Mouse (Mus musculus): ENCODE results near the gene Nek11. TPM values are rescaled to one million over a fixed set of nuclear protein-coding genes. Genes with fewer than 3 reads are reported as not detected.
A peak's percentile ranks its signal among the peaks of the same experiment; 100 is the strongest.

Nek11 gene
- polyA plus RNA-seq, 1 experiment from 2014 or later = 3.1 TPM

DNA sequence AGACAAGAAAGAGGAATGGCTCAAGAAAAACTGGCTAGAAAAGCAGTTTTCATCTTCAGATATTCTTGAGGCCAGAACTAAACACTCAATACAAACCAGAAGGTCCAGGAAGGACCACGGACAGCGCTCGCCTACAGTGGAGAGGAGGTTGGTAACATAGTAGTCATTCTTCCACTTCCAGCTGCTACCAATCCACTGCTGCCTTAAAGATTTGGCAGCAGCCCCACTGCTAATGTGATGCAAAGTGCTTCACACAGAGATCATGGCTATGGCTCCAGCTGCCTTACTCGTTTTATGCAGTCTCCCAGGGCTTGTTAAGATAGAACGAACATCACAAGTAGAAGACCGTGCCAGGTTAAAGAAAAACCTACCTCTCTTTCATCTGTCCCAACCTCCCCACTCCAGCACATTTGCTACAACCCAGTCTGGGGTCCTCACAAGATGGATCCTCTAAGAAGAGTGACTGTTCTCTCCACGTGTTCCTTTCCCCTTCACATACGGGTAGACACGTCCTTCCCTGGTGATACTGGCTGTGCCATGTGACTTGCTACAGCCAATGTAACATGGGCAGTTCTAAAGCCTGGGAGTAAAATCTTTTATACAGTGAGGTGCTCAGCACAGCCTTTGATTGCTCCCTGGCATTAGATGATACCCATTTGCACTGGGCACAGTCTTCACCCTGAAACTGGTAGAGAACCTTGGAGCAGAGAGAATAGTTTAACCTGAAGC is 85.6 kb downstream of the Nek11 start:
- Histone ChIP-seq H3K4me3 (no peak overlapping the region), H3K4me2 (replicated peaks) (peak overlapping the region; percentile 20; the same call in 1 of the 2 replicates), H3K27ac (replicated peaks) (peak overlapping the region; percentile 52), H3K27me3 (no peaks in the 10 kb centered on the region), H3K9me3 (no peaks in the 10 kb centered on the region), H3K4me1 (peaks cover 30% of the 10 kb centered on the region), H3K36me3 (no peaks in the 10 kb centered on the region), H3K9ac (replicated peaks) (no peak overlapping the region)
- WGBS = 21% methylated on average over 9 of the region's 9 CpGs
- peak; percentile 81 for ATAC-seq (replicated peaks)

- no peaks in the 10 kb centered on the region for H3K36me3 ChIP-seq
- ATAC-seq (replicated peaks) = no peak
- WGBS = 65% methylated on average over 2 of the region's 2 CpGs
- no peak overlapping the region for H3K4me2 ChIP-seq (replicated peaks)
- no peak overlapping the region for H3K4me3 ChIP-seq
- H3K9ac ChIP-seq (replicated peaks) = no peak overlapping the region
- peaks cover 23% of the 10 kb centered on the region for H3K4me1 ChIP-seq
- H3K27me3 ChIP-seq = no peaks in the 10 kb centered on the region
- H3K27ac ChIP-seq (replicated peaks) = no peak overlapping the region
- no peaks in the 10 kb centered on the region for H3K9me3 ChIP-seq
Measured at GRCm38 (mm10) chr9:105306042-105306441, 89.3 kb downstream of the Nek11 start.

- no peaks in the 10 kb centered on the region for H3K27me3 ChIP-seq
- ATAC-seq (replicated peaks) = no peak
- H3K4me1 ChIP-seq = peaks cover 11% of the 10 kb centered on the region; the same call in 1 of the 2 replicates
- H3K9me3 ChIP-seq = no peaks in the 10 kb centered on the region
- 82% methylated on average over 3 of the region's 3 CpGs for WGBS
- H3K4me2 ChIP-seq (replicated peaks) = no peak overlapping the region
- no peaks in the 10 kb centered on the region for H3K36me3 ChIP-seq
- H3K4me3 ChIP-seq = no peak overlapping the region
- H3K27ac ChIP-seq (replicated peaks) = no peak overlapping the region
- H3K9ac ChIP-seq (replicated peaks) = no peak overlapping the region
Measured at GRCm38 (mm10) chr9:105302230-105302629, 93.1 kb downstream of the Nek11 start.

GRCm38 (mm10) chr9:105301396-105301795 is 93.9 kb downstream of the Nek11 start:
- Histone ChIP-seq H3K9me3 (no peaks in the 10 kb centered on the region), H3K27ac (replicated peaks) (no peak overlapping the region), H3K4me1 (peaks cover 8% of the 10 kb centered on the region; the same call in 1 of the 2 replicates), H3K4me2 (replicated peaks) (no peak overlapping the region), H3K36me3 (no peaks in the 10 kb centered on the region), H3K27me3 (no peaks in the 10 kb centered on the region), H3K4me3 (no peak overlapping the region), H3K9ac (replicated peaks) (no peak overlapping the region)
- no peak for ATAC-seq (replicated peaks)
- WGBS = 98% methylated on average over 1 of the region's 1 CpGs

- no peak overlapping the region for H3K9ac ChIP-seq (replicated peaks)
- H3K4me1 ChIP-seq = peaks cover 5% of the 10 kb centered on the region; the same call in 1 of the 2 replicates
- H3K4me3 ChIP-seq = no peak overlapping the region
- no peaks in the 10 kb centered on the region for H3K36me3 ChIP-seq
- H3K4me2 ChIP-seq (replicated peaks) = no peak overlapping the region
- H3K9me3 ChIP-seq = no peaks in the 10 kb centered on the region
- WGBS = 77% methylated on average over 2 of the region's 2 CpGs
- H3K27me3 ChIP-seq = no peaks in the 10 kb centered on the region
- no peak for ATAC-seq (replicated peaks)
- no peak overlapping the region for H3K27ac ChIP-seq (replicated peaks)
Measured at GRCm38 (mm10) chr9:105300738-105301325, 94.5 kb downstream of the Nek11 start.

- ATAC-seq (replicated peaks) = no peak
- 44% methylated on average over 7 of the region's 7 CpGs for WGBS
- Histone ChIP-seq H3K4me2 (replicated peaks) (no peak overlapping the region), H3K36me3 (no peaks in the 10 kb centered on the region), H3K27me3 (no peaks in the 10 kb centered on the region), H3K4me1 (peaks cover 2% of the 10 kb centered on the region; the same call in 1 of the 2 replicates), H3K9ac (replicated peaks) (no peak overlapping the region), H3K9me3 (no peaks in the 10 kb centered on the region), H3K4me3 (no peak overlapping the region), H3K27ac (replicated peaks) (no peak overlapping the region)
Measured at GRCm38 (mm10) chr9:105284670-105285069, 110.7 kb downstream of the Nek11 start.

DNA sequence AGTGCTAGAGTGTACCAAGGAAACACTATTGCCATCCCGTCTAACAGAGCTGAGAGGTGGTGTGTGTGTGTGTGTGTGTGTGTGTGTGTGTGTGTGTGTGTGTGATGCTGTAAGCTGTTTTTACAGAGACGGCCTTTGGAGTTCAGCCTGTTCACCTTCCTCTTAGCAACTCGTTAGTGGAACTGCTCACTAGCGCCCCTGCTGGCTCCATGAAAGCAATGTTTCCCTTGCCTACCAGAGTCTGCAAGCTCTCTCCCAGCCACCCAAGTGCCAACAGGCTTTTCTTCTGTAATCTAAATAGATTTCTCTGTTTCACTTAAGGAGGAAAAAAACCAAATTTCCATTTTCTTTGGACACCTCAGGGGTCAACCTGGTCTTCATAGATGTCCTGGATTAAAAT is 112.6 kb downstream of the Nek11 start:
- H3K27ac ChIP-seq (replicated peaks) = no peak overlapping the region
- no peak overlapping the region for H3K4me3 ChIP-seq
- no peaks in the 10 kb centered on the region; the same call in 1 of the 2 replicates for H3K4me1 ChIP-seq
- H3K9me3 ChIP-seq = no peaks in the 10 kb centered on the region
- no peaks in the 10 kb centered on the region for H3K27me3 ChIP-seq
- H3K36me3 ChIP-seq = no peaks in the 10 kb centered on the region
- WGBS = 11% methylated on average over 4 of the region's 4 CpGs
- H3K4me2 ChIP-seq (replicated peaks) = no peak overlapping the region
- H3K9ac ChIP-seq (replicated peaks) = no peak overlapping the region
- ATAC-seq (replicated peaks) = no peak

- peak overlapping the region; percentile 56 for H3K27ac ChIP-seq (replicated peaks)
- 0 out of 2 replicates have a peak, but pooled peaks have one; percentile 41 for ATAC-seq (replicated peaks)
Measured at GRCm38 (mm10) chr9:105274925-105275324, 120.4 kb downstream of the Nek11 start.

GRCm38 (mm10) chr9:105274286-105274685 is 121.0 kb downstream of the Nek11 start:
- H3K36me3 ChIP-seq = no peaks in the 10 kb centered on the region
- no peak for ATAC-seq (replicated peaks)
- H3K4me3 ChIP-seq = no peak overlapping the region
- peaks cover 19% of the 10 kb centered on the region for H3K4me1 ChIP-seq
- peak overlapping the region; percentile 56 for H3K27ac ChIP-seq (replicated peaks)
- H3K9ac ChIP-seq (replicated peaks) = no peak overlapping the region
- no peaks in the 10 kb centered on the region for H3K27me3 ChIP-seq
- H3K4me2 ChIP-seq (replicated peaks) = no peak overlapping the region
- WGBS = 41% methylated on average over 6 of the region's 6 CpGs
- no peaks in the 10 kb centered on the region for H3K9me3 ChIP-seq

More at GRCm38 (mm10) chr9:105274925-105275324, 120.4 kb downstream of the Nek11 start:
- no peak overlapping the region for H3K4me3 ChIP-seq
- H3K9ac ChIP-seq (replicated peaks) = no peak overlapping the region
- H3K27me3 ChIP-seq = no peaks in the 10 kb centered on the region
- peaks cover 19% of the 10 kb centered on the region for H3K4me1 ChIP-seq
- 42% methylated on average over 3 of the region's 3 CpGs for WGBS
- H3K9me3 ChIP-seq = no peaks in the 10 kb centered on the region
- no peaks in the 10 kb centered on the region for H3K36me3 ChIP-seq
- no peak overlapping the region for H3K4me2 ChIP-seq (replicated peaks)

DNA sequence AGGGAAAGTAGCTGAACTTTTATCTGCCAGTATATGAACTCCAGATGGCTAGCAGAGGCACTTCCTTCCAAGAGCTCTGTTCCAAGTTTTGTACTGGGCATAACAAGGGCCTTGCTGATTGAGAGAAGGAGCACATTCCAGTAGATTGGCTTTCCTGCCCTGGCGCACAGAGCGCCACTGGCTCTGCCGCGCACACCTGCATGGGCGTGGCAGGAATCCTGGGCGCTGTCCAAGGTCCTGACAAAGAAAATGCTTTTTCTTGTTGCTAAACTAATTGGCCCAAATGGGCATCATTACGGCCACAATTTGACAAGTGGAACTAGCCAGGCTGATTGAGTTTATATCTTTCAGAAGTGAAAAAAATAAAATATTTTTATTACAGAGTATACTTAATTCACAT is 123.1 kb downstream of the Nek11 start:
- Histone ChIP-seq H3K27me3 (no peaks in the 10 kb centered on the region), H3K36me3 (no peaks in the 10 kb centered on the region), H3K4me1 (peaks cover 19% of the 10 kb centered on the region), H3K9ac (replicated peaks) (no peak overlapping the region), H3K9me3 (no peaks in the 10 kb centered on the region), H3K4me2 (replicated peaks) (no peak overlapping the region), H3K27ac (replicated peaks) (no peak overlapping the region), H3K4me3 (no peak overlapping the region)
- 8% methylated on average over 7 of the region's 7 CpGs for WGBS
- ATAC-seq (replicated peaks) = no peak

- WGBS = 73% methylated on average over 2 of the region's 2 CpGs
- H3K4me1 ChIP-seq = 0 out of 2 replicates have a peak, but pooled peaks cover under 1% of the 10 kb centered on the region
- H3K9me3 ChIP-seq = no peaks in the 10 kb centered on the region
- no peak overlapping the region for H3K9ac ChIP-seq (replicated peaks)
- H3K27ac ChIP-seq (replicated peaks) = no peak overlapping the region
- H3K27me3 ChIP-seq = no peaks in the 10 kb centered on the region
- no peaks in the 10 kb centered on the region for H3K36me3 ChIP-seq
- H3K4me2 ChIP-seq (replicated peaks) = no peak overlapping the region
- no peak overlapping the region for H3K4me3 ChIP-seq
- no peak for ATAC-seq (replicated peaks)
Measured at GRCm38 (mm10) chr9:105263140-105263539, 132.2 kb downstream of the Nek11 start.

DNA sequence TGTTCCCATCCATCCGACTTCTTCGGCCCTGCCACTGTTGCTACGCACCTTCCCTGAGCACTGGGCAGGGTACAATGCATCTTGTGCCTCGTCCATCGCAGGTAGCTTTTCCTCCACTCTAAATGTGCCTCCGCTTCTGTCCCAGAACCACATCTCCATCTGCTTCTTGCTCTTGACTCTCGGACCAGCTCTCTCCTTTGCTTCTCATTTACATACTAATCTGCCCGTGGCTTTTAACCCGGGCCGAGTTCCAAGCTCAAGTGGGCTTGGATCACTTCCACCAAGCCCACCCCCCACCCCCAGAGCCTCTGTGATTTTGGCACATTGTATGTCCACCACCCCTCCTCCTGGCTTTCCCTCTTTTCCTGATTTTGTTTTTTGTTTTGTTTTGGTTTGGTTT is 137.7 kb downstream of the Nek11 start:
- no peak overlapping the region for H3K9ac ChIP-seq (replicated peaks)
- peaks cover 7% of the 10 kb centered on the region for H3K4me1 ChIP-seq
- no peaks in the 10 kb centered on the region for H3K27me3 ChIP-seq
- H3K4me3 ChIP-seq = no peak overlapping the region
- no peak overlapping the region for H3K27ac ChIP-seq (replicated peaks)
- WGBS = 61% methylated on average over 10 of the region's 10 CpGs
- no peaks in the 10 kb centered on the region for H3K9me3 ChIP-seq
- no peaks in the 10 kb centered on the region for H3K36me3 ChIP-seq
- ATAC-seq (replicated peaks) = no peak
- H3K4me2 ChIP-seq (replicated peaks) = no peak overlapping the region
